Mouse (Mus musculus) left cerebral cortex, postnatal 36 days (tissue): Measurements from ENCODE around the gene Maz. TPM values are rescaled to one million over a fixed set of nuclear protein-coding genes. Genes with fewer than 3 reads are reported as not detected.

ENCODE experiments used
- DNase-seq, 2 experiments: peaks; one replicate each; pipeline ENCODE4 v3.0.0; 2021 to 2022; ENCODE audit warnings: low spot score in 2 of 2, mixed read lengths in 1 of 2
- intact Hi-C: fragments of 180-260 bp; cut with DNase I; formaldehyde crosslinking; loops from one replicate; pipeline ENCODE4 v1.15.1; 2025
- total RNA-seq, 2 experiments: library from RNA; stranded (reverse); gene quantifications; 2 replicates each; pipeline ENCODE4 v1.2.3; 2021

Gene Maz
- total RNA-seq, 2 experiments from 2014 or later = 227 to 234 TPM

DNA sequence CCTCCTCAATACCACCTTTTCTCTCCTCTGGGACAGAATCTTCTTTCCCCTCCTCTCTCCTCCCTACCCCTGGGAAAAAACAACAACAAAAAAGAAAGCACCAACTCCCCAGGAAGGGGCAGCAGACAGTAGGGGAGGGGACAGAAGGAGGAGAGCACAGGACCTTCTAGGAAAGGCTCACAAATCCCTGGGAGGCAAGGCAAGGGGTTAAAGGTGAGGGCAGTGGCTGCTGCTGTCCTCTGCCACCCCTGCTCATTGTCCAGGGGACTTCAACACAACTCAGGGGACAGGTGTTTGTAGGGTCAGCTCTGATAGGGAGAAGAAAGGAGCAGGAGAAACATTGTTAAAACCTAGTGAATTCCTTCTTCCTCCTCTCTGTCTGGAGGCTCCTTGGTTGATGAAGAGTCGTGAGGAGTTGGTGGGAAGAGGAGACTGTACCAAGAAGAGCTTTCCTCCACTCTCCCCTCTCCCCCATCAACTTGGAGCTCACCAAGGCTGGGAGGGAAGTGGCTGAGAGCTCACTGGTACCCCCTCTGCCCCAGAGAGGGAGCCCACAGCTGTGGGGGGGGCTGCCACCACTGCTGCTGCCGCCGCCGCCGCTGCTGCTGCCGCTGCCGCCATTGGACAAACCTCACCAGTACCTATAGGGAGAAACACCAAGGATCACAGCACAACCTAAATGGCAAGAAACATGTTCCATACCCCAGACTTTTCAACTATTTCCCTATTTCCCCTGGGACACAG, 4.1 kb downstream of the Maz start:
- intact Hi-C loops = no loop called here
- peak in 1 of 2 experiments; percentile 28 for DNase-seq

DNA sequence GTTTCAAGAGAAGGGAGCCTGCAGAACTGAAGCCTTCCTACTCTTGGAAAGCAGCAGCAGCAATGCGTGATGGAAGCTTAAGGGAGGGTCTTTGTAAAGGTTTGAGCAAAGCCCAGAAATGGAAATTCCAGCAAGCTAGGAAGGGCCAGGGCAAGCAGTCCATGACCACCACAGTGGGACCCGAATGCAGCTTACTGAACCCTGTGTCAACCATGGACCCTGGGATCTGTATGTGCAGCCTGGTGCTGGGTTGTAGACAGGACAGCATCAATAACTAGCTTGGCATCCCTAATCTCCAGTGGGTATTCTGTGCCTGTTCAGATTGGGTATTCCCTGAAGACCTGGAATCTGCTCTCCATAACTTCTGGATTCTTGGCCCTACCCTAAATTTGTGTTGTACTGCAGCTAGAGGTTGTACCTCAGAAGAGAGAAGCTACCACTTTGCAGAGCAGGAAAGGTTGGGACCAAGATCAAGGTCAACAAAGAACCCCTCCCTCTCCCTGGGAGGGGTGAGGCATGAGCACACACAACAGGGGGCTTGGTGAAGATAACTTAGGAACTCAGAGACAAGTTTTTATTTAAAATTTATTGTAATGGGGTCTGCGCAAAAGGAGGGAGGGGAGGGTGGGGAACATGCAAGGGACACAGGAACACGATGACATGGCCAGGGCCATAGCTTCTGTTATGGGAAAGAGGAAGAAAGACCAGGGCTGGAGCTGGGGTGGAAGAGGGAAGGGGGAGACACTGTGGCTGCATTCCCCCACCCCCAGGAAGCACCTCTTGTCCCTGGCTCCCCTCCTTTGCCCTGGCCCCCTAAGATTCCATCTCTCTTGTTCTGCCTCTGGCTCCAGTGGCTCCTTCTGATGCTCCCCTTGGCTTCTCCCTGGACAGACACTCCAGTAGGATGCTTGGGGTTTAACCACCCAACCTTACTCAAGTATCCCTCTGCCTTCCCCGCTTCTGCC, 5.0 kb downstream of the Maz start:
- intact Hi-C loops = no loop called here
- DNase-seq = no peak

DNA sequence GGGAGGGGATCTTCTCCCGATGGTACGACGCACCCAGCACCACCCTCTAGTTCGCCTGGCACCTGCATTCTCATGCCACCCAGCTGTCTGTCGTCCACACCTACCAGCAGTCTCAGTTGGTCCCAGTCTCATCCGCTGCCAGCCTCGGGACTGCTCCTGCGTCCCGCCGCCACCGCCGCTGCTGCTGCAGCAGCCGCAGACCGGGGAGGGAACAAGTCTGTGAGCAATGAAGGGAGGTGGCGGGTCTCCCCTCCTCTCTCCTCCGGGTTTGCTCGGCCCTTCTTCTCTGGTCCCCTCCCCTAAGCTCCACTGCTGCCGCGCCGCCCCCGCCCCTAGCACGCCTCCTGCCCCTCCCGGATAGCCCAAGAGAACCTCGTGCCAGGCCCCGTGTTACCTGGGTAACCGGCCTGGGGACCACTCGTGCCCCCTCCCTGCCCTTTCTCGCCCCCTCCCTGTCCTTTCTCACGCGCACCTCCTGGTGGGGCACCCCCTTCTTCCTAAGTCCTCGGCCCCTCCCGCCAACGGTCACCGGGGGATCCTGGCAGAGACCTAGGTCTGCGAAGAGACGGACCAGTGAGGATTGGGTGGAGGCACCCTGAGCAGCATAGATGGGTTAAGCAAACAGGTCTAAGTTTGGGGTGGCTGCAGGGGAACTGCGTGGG, 5.8 kb downstream of the Maz start, which contains the start of the genes Gm42742 and Prrt2:
Gene Gm42742, minus strand, starts transcription at position 197 of the 662 bp plus-strand sequence.
Gene Prrt2, minus strand, starts transcription at position 311 of the 662 bp plus-strand sequence.
- intact Hi-C loops = no loop called here
- peak; percentile 74 to 79 for DNase-seq

DNA sequence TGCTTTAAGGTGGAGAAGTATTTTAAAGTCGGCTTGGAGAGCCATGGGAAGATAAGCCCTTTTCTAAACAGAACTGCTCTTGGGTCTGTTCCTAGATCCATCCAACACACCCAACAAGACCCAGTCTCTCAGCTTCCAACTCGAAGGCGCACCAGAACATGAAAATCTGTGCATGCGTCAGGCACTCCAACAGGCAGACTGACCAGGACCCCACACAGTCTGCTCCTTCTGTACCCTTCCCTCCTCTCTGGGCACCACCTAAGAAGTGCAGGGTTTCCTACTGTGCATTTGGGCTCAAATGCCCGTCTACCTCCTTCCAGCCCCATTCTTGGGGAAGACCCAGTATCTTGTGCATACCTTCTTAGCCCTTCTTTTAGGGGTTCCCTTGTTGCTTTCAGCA, 6.3 kb downstream of the Maz start:
- intact Hi-C loops = no loop called here
- no peak for DNase-seq

DNA sequence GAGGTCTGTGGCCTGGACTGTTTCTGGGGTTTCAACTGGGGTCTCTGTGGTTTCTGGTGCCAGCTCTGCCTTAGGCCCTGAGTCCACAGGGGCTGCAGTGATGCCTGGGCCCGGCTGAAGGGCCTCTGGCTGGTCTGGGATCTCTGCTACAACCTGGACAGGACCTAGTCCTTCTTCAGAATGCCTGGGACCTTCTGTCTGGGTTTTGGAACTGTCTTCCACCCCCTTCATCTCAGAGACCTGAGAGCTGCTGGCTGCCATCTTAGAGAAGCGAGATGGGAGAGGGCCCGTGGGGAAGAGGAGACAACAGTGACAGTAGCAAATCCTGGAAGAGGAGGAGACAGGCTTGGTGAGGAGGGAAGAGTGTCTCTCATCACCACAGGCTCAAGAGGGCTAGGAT, 6.8 kb downstream of the Maz start:
- intact Hi-C loops = no loop called here
- peak in 1 of 2 experiments; percentile 39 for DNase-seq

DNA sequence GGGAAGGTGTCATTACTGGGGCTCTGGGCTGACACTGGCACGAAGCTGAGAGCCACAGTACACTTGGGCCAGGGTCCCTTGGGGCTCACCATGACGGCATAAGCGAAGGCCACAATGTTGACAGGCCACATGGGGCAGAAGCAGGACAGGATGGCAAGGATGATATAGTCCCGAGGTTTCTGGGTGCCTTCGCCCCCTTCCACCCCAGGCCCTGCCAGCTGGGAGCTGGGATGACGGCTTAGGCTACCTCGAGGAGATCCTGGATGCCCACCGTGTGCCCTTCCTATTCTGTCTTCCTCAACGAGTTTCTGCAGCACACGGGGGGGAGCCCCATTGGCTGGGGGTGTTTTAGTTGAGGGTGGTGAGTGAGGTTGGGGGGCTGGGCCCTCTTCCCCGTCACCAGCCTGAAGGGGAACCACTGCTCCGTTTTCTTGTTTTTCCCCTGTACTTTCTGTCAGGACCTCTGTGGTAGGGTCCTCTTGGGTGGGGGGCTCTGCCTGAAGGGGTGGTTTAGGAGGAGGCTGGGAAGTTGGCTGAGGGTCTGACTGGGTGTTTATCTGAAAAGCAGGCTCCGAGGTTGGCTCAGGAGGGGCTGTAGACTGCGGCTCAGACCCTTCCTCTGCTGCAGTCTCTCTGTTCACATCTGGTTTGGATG, 7.4 kb downstream of the Maz start:
- DNase-seq = no peak
- intact Hi-C loops = loop anchor here (5.0 kb wide), 1 partner anchor 132 kb away; no protein-coding TSS in a partner anchor

DNA sequence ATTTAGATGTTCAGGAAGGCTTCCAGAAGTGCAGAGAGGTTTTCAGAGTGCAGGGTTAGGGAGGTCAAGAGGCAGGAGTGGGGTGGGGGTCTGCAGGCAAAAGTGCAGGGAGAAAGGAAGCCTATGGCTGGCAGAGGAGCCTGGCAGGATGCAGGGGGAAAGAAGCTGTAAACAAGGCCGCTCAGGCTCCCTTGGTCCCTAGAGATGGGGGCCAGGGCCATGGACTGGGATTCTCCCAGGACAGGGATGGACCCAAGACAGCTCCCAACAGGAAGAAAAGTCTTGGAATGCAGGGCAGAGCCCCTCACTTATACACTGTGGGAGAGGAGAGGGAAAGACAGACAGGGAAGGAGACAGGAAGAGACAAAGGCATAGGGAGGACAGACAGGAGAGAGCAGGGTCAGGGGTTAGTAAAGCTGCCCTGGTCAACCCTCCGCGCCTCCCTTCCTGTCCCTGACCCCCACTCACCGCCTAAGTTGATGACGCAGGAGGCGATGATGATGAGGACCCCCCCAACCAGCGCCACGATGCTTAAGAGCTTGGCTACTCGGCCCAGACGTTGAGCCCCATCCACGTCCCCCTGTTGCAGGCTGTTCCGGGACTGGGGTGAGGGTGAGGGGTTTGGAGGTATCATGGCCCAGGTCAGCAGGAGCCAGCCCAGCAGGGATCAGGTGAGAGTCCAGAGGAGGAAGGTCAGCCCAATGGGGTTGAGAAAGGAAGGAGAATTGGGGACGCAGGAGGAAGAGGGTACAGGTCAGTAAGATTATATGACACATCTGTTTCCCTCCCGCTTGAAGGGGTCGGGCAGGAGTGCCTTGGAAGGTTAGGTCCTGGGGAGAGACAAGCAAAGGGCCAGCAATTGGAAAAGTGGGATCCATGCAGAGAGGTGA, 8.2 kb downstream of the Maz start:
- DNase-seq = no peak
- intact Hi-C loops = loop anchor here (5.0 kb wide), 1 partner anchor 131 kb away; no protein-coding TSS in a partner anchor

DNA sequence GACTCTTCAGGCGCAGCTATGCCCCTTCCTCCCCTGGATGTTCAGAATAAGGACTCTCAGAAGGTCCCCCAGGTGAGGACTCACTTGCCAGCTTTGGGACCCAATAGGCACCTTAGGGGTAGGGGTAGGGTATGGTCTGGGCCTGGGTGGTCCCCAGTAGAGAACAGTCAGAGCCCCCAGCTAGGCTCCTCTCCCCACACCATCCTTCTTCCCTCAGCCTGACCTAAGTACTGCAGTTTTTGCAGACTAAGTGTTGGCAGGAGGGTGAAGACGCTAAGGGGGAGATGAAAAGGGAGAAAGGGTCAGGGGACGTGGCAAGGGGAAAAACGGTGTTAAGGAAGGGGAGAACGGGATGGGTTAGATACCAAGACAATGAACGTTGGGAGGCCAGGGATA, 8.9 kb downstream of the Maz start:
- DNase-seq = no peak
- intact Hi-C loops = loop anchor here (2.0 to 5.0 kb wide), 3 partner anchors 41 to 131 kb away; partner anchors contain the start of genes Cdiptos and Sez6l2

DNA sequence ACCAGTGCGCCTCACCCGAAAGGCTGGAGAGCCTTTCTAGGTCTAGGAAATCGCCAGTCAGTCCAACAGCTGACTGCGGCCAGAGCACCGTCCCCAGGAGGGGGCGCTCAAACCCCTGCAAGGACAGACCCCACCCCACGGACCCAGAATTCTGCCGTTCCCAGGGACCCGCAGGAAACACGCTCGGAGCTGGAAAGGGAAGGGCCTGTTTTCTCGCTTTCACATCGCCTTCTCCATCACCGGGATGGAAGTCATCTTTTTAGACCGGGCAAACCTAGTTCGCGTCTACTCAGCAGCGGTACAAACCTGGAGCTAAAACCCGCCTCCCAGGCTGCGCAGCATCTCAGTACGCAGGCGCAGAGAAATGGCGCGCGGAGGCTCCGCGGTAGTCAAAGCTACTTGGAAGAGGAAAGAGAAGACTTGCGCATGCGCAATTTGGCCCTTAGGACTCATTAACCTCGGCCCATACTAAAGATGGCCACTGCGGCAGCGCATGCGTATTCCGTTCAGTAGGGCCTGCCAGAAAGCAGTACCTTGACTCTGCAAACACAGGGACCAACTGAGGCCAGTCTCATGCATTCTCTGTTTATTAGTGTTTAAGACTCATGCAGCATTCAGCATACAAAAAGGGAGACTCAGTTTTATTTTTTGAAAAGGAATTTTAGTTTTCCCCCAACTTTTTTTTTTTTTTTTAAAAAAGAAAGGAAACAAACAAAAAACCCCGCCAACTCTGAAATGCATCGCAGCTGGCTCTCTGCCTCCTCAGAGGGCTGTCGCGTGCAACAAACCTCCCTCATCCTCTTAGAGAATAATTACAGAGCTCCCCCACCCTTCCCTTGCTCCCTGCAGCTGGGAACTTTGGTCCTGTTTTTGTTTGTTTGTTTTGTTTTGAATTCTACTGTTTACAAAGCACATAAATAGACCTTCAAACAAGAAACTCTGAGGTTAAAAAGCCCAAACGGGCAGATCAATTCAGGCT, 9.6 kb downstream of the Maz start, which contains the start of gene Pagr1a:
Gene Pagr1a, minus strand, starts transcription at position 382 of the 979 bp plus-strand sequence.
- intact Hi-C loops = loop anchor here (2.0 to 5.0 kb wide), 3 partner anchors 40 to 130 kb away; partner anchors contain the start of genes Cdiptos and Sez6l2
- DNase-seq = peak; percentile 95 to 96

DNA sequence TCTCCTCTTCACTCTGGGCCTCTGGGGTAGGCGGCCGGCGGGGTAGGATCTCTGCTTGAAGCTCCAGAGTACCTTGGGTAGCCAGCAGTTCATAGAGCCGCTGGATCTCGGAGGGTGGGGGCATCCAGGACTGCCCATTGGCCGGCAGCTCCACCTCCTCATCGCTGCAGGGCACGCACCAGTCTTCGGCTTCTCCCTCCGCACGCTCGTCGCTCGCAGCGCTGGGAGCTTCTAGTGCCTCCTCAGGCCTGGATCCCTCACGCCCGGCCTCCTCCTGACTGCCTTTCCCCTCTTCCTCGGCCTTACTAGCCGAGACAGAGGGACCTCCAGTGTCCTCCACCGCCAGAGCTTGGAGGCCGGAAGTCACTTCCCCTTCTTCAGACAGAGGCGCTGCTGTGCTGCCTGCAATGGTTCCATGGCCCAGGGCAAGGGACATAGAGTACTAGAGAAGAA, 10.3 kb downstream of the Maz start:
- intact Hi-C loops = loop anchor here (2.0 to 5.0 kb wide), 3 partner anchors 40 to 129 kb away; partner anchors contain the start of genes Cdiptos and Sez6l2
- DNase-seq = no peak

DNA sequence TGATC, 10.6 kb downstream of the Maz start, which contains the start of gene Pagr1b:
Gene Pagr1b, minus strand, starts transcription at position 4 of the 5 bp plus-strand sequence.
- no peak for DNase-seq

DNA sequence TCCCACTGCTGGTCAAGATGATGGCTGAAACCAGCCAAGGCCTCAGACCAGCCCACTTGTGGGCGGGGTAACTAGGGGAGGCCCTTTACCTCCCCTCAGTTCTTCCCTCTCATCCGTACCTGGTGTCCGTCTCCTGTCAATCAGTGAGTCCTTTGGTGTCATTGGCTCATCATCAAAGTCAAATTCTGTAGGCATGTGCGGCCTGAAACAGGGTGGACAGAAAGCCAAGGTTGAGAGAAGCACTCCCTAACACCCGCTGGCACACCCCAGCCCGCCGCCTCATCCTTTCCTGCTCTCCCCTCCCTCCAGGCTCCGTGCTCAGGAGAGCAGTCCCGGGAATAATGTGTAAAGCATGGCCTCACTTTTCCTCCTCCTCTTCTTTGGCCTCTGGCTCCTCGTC, 10.8 kb downstream of the Maz start:
- DNase-seq = no peak
- intact Hi-C loops = loop anchor here (2.0 to 5.0 kb wide), 3 partner anchors 39 to 129 kb away; partner anchors contain the start of genes Cdiptos and Sez6l2

More for the DNA sequence above, 10.6 kb downstream of the Maz start, which contains the start of gene Pagr1b:
- intact Hi-C loops = loop anchor here (2.0 to 5.0 kb wide), 3 partner anchors 39 to 129 kb away; partner anchors contain the start of genes Cdiptos and Sez6l2

DNA sequence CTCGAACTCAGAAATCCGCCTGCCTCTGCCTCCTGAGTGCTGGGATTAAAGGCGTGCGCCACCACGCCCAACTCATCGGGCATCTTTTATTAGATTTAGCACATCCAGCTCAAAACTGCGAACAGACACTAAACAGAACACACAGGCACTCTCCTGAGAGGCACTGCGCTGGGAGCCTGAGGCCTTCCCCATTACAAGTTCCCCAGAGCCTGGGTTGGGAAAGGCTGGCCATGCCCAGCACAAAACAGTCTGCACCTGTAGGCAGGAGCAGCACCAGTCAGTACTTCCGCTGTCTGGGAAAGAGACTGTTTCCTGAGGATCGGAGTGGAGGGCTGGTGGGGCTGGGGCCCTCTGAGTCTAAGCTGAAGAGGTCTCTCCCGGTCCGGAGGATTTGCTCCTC, 11.8 kb downstream of the Maz start:
- DNase-seq = no peak
- intact Hi-C loops = loop anchor here (5.0 kb wide), 1 partner anchor 128 kb away; no protein-coding TSS in a partner anchor

DNA sequence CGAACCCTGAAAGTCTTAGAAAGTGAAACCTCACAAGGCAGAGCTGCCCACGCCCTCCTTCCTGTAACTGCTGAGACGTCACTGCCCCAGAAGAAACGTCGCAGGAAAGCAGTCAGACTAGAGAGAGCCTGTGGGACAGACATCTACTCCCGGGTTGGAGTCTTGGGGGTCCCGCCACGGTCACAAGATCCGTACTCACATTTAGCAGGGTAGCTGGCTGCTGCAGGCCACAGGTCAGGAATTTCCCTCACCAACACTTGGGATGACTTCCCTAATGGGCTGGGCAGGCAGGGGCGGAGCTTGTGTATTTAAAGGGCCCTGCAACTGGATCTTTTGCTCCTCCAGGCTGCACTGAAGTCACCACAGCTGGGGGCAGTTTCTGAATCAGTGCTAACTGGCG, 12.5 kb downstream of the Maz start, which contains the start of gene Mvp:
Gene Mvp, minus strand, starts transcription at position 302 of the 400 bp plus-strand sequence.
- intact Hi-C loops = no loop called here
- peak in 1 of 2 experiments; percentile 30 for DNase-seq

DNA sequence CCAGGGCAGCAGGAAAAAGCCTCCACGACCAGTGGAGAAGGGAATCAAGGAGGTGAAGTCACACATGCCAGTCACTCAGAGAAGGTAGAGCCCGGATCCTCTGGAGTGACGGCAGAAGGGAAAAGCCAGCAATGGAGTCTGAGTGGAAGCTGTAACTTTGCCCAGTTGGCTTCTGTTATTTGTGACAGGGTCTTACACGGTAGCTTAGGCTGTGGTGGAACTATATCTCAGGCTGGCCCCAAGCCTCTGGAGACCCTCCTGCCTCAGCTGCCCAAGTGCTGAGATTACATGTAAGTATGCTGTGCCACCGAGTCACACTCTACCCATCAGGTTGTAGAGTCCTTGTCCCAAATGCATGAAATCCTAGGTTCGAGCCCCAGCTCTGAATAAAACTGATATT, 13.5 kb downstream of the Maz start:
- intact Hi-C loops = no loop called here

DNA sequence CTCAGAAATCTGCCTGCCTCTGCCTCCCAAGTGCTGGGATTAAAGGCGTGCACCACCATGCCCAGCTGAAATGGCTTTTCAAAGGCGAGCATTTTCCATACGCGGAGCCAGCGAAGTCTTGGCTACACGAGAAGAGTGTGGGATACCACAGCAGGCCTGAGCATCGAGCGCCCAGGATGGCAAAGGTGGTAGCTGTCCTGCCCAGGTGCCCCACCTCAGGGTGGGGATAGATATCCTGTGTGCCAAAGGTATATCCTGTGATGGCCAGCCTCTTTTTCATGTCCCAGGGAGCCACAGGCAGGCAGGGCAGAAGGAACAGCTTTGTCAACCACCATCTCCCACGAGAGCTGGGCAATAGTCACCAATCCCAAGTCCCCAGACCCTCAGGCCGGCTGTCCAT, 14.0 kb downstream of the Maz start:
- intact Hi-C loops = no loop called here

More for the DNA sequence above, 13.5 kb downstream of the Maz start:
- DNase-seq = no peak

DNA sequence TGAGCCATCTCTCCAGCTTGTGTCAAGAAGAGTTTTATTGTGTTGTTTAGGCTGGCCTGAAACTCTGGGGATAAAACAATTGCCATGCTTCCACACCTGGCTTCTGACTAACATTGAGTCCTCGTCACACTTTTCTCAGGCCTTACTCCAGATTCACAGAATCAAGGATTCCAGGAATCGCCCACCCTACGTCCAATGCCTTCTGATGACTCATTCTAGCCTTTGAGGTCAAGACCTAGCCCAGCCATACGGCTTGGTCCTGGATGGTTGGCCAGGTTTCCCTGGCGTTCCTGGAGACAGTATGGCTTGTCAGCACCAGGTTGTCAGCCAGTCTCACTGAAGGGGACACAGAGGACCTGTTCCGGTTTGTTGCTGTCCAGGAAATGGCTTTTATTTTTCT, 14.5 kb downstream of the Maz start:
- intact Hi-C loops = no loop called here
- DNase-seq = no peak

More for the DNA sequence above, 14.0 kb downstream of the Maz start:
- no peak for DNase-seq
